Mouse (Mus musculus) spleen, postnatal 4 days (tissue): Measurements from ENCODE around the gene Ptcd2.

Source experiments
- DNase-seq, 2 experiments: peaks; one replicate each; pipeline ENCODE4 v3.0.0; 2022; ENCODE audit warnings: low spot score in 2 of 2

Ptcd2 gene

DNA sequence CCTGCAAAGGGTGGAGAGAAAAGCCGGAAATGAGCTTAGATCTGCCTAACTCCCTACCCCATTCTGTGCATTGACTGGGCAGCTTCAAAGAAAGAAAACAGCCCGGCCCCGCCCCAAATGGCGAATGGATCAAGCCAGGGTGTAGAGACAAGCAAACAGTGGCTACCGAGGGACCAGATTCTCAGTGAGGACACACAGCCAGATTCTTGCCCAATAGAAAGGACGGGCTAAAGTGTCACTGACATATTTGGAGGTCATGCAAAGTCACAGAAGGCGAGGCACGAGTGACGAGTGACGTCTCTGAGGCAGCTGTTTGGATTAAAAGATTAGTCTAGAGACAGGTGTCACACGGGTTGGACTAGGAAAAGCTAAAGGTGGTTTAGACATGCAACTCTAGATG, 40.1 kb downstream of the Ptcd2 start:
- DNase-seq: no peak

DNA sequence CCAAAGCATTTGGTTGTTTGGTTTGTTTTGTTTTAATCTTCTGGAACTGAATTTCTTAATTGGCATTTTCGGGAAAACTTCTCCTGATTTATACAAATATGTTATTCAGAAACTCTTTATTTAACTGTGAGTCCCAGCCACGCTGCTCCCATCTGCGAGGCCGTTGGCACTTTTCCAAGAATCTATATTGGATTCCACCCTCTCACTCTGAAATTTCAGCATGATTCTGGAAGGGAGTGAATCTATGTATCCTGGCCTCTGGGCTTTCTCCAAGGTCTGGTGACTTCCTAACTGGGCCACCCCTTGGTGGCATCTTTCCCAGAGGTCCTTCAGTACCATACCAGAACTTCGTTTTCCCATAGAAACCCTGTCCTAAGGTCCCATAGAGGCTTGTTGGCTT, 40.7 kb downstream of the Ptcd2 start:
- no peak for DNase-seq

DNA sequence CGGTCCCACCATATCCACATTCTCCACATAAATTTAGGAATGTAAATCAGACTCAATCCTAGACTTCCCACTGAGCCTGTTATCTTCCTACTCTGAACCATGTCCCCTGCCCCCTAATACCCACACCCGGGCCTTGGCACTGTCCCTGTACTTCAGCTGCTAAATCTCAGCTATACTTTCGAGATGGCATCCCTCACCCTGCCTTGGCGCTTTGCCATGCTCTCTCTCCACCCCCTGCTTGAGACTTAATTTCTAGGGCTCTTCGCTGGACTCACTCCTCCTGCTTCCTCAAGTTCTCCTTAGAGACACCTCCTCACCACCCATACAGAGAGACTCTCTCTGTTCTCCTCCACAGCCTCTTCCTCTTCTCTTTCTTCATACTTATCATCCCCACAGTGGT, 44.6 kb downstream of the Ptcd2 start:
- no peak for DNase-seq

DNA sequence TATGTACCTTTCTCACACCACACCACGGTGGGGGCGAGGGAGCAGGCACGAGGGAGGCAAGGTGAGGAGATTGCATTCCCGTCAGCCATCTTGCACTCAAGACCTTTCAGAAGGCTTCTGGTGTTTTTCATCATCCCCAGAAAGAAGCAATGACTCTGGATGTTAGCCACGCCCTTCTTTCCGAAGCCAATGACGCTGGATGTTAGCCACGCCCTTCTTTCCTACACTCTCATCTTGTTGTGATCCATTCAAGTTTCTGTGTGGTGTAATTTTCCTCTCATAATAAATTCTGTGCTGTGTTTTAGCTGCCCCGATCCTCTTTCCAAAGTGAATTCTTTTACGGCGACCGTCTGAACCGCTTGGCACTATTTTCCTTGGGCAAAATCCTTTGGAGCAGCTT, 50.3 kb downstream of the Ptcd2 start:
- DNase-seq: no peak

DNA sequence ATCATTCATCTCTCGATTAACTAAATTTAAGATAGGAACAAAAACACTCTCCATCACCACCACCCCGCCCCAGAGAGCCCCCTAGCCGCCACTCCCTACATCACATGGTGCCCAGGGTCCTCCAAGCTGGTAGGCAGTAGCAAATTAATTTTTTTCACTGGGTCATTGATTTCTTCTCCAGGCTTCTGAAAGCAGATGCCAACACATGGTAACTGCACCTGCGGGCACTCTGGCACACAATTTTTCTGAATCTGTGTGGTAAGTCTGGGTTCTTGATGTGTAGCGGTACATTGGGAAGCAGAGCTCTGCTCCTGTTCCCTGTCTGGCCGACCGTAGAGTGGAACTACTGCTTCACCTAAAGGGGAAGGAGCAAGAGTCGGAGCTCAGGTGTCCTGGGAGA, 53.7 kb downstream of the Ptcd2 start:
- no peak for DNase-seq

DNA sequence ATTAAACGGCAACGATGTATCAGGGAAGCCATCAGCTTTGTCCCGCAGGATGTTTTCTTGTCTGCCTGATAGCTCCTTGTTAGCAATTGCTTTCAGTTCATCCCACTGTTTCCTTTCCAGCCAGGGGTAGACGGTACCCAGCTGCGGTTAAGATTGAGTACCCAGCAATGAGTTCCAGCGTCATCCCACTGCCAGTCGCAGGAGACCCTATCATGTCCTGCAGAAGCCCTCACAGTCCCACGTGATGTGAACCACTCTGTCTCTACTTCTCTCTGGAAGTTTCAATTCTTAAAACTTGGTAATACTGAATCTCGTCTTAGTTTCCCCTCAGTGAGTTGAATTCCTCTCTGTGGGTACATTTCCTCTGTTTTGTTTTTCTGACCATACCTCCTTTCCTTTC, 56.7 kb downstream of the Ptcd2 start:
- no peak for DNase-seq

DNA sequence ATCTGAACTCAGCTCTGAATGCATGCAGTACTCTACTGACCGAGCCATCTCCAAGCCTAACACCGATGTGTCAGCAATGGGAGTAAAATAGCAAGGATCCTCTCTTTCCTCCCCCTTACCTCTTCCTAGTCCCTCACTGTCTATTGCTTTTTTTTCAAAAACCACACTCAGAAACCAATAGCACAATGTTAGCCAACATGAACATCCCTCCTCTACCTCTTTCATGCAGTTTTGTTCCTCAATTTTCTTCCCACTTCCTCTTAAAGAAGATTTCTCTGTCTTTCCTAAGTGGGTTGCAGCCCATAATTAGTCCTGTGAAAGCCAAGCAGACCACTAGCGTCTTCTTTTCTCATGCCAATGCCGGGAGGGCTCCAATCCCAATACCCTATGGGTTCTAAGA, 57.3 kb downstream of the Ptcd2 start:
- DNase-seq: no peak

DNA sequence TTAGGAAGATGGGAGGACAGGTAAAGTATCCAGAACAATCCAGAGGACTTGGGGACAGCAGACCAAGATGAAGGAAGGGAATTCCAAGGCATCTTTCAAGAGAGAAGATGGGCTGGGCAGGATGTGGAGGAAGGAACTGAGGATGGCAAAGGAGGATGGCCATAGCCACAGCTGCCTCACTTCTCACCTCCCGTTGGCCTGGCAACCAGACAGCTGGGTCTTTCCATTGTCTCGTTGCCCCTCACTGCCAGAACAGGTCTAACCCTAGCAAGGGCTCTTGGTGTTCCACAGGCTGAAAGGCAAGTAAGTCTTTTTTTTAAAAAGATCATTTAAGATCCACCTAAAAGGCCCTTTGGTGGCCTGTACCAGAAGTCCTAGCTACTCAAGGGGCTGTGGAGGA, 59.3 kb downstream of the Ptcd2 start:
- DNase-seq: no peak

DNA sequence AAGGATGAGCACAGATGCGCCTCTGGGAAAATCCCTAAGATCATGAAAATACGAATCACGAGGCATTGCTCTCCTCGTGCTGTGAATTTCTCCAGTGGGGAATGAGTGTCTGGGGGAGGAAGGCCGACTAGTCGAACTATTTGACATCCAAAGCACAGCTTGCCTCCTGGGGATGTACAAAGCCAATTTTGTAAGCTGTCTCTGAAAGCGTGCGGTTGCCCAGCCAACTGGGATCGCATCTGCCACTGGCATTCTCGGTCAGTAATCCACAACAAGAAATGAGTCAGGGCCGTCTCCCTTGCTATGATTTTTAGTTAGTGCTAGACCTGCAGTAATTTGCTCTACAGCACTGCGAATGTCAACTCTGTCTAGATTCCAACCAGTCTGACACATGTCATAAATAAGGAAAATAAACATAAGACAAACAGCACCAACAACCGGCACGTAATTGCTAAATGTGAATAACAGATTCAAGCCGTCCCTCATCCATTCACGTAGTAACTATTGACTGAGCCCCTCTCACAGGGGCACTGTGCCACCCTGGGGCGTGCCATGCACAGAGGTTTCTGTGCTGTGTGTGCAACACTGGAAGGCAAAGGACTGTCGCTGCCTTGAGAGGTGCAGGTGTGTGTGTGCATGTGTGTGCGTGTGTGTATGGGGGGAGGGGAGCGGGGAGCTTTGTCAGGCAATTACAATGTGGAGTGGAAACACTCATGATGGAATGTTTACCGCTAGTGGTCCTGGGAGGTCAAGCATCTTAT, 59.9 kb downstream of the Ptcd2 start:
- DNase-seq: no peak

DNA sequence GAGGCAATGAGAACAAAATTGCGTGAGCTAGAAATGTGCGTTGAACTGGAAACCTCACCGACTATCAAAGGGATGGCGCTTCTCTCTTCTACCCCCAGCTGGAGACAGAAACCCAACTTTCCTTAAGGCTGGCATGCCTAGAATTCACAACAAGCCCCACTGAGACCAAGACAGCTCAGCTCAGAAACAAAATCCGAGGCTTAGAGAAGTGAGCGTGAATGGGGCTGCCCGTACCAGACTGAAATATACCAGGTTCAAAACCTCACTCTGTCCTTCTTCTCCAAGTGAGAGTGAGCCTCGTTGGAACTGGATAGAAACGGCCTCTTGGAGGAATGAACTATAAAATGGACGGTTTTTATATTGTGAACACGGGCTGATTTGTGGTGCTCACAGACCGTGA, 60.6 kb downstream of the Ptcd2 start:
- DNase-seq: no peak

DNA sequence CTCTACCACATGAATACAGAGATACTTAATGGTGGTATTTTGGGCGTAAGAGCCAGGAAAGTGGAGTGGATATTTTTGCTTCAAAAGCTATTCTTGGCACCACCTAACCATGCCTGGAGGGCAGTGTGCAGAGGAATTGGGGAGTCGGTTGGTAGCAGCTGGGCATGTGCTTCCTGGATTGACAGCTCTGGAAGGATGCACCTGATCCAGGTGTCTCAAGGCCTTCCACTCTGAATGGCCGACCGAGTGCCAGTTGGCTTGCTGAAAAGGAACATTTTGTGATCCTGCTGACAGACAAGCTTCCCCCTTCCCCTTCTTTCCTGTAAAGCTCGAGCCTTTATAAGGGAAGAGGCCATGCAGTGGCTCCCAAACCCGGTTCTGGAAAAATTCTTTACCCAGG, 61.5 kb downstream of the Ptcd2 start:
- no peak for DNase-seq

DNA sequence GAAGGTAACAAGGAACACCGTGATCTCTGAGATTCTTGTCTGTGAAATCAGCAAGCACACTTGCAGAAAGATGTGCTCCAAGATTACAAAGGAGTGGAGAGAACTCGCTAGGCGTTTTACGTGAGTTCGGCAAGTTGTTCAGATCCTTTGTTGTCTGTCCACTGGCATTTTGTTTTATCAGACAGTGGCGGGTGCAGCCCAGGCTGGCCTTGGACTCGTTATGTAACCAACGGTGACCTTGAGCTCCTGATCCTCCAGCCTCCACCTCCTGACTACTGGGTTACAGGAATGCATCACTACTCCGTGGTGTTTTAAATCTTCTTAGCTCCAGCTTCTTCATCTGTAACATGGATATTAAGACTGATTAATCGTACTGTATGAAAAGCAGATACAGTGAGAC, 65.2 kb downstream of the Ptcd2 start:
- peak in 1 of 2 experiments; percentile 52 for DNase-seq

DNA sequence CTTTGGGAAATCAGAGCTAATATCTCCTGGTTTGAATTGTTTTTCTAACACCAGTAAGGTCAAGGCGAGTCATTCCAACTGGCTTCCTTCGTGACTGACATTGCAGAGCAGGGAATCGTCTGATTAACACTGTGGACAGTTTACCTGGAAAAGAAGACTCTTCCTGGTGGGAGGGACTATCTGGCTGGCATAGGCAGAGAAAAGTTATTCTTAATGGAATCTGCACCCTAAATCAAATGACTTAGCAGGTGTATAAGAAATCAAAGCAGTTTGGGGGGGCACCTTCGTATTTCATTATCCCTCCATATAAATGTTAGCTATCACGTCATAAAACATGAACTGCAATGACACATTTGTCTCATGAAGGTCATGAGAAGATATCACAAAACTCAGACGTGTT, 66.0 kb downstream of the Ptcd2 start:
- peak in 1 of 2 experiments; percentile 5 for DNase-seq

DNA sequence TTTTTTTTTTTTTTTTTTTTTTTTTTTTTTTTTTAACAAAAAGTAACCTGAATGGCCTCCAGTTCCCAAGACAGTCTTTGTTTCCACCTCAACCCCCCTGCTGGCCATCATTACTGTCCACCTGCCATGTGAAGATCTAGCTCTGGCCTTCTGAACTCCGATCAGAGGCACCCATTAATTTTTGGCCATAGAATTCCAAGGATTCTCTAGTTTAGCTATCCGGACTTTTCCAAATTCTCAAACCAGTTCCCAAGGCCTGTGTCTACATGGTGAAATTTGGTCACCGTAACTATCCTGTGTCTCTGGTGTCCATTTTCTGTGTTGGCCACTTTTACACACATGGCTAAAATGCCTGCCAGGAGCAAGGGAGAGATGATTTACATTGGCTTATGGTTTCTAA, 67.0 kb downstream of the Ptcd2 start:
- DNase-seq: peak in 1 of 2 experiments; percentile 5

DNA sequence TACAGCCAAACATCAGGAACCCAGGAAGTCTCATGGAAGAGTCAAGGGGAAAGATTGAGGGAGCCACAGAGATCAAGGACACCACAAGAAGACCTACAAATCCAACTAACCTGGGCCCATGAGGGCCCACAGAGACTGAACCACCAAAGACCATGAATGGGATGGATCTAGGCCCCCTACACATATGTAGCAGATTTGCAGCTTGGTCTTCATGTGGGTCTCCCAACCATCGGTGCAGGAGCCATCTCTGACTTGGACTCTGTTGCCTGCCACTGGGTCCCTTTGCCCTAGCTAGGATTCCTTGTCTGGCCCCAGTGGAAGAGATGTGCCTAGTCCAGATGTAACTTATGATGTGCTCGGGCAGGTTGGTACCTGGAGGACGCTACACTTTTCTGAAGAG, 72.5 kb downstream of the Ptcd2 start:
- no peak for DNase-seq
